23 mouse cellular contexts compared by ENCODE assay signal in genomic region chr16:23568369-23568958, GRCm38 (mm10). TPM values are rescaled to one million over a fixed set of nuclear protein-coding genes. Genes with fewer than 3 reads are reported as not detected.
A peak's percentile ranks its signal among the peaks of the same experiment; 100 is the strongest.
DNase-seq lines count a peak whose midpoint lies in the region; ATAC-seq lines count a peak whose summit lies in the region.
"Had no signal": no experiment of that assay in that cellular context is flagged by ENCODE, and none has a peak within 500 bp of the region (broad histone marks: within the 10 kb centered on the region; RNA-seq: fewer than 3 reads in every experiment).

No protein-coding gene starts in this region.

- no peak overlapping the region for H3K27ac ChIP-seq in forebrain, embryonic 16.5 days (ENCODE audit: low read length)
- H3K27ac ChIP-seq in forebrain, embryonic 11.5 days (ENCODE audit: low read depth, low read length) = no peak overlapping the region
- H3K27ac ChIP-seq: forebrain, embryonic 12.5 days; hindbrain, embryonic 15.5 days; midbrain, embryonic 15.5 days had no signal

- no peaks in the 10 kb centered on the region for H3K36me3 ChIP-seq in forebrain, embryonic 16.5 days (ENCODE audit: control insufficient read depth, insufficient read depth)
- no peaks in the 10 kb centered on the region for H3K36me3 ChIP-seq in forebrain, embryonic 11.5 days (ENCODE audit: control insufficient read depth, insufficient read depth, low read length)
- H3K36me3 ChIP-seq: forebrain, embryonic 12.5 days; hindbrain, embryonic 15.5 days; midbrain, embryonic 15.5 days had no signal

- H3K9me3 ChIP-seq in forebrain, embryonic 16.5 days (ENCODE audit: control insufficient read depth, low read length) = no peaks in the 10 kb centered on the region
- H3K9me3 ChIP-seq in forebrain, embryonic 11.5 days (ENCODE audit: control insufficient read depth, low read length) = no peaks in the 10 kb centered on the region
- H3K9me3 ChIP-seq: forebrain, embryonic 12.5 days; hindbrain, embryonic 15.5 days; midbrain, embryonic 15.5 days had no signal

- H3K4me2 ChIP-seq in forebrain, embryonic 16.5 days (ENCODE audit: low read length) = no peak overlapping the region
- no peak overlapping the region for H3K4me2 ChIP-seq in forebrain, embryonic 11.5 days (ENCODE audit: low read depth, low read length, severe bottlenecking)
- H3K4me2 ChIP-seq: forebrain, embryonic 12.5 days; hindbrain, embryonic 15.5 days; liver, embryonic 11.5 days; midbrain, embryonic 15.5 days had no signal

- no peak overlapping the region for H3K9ac ChIP-seq in forebrain, embryonic 16.5 days (replicated peaks; ENCODE audit: low read depth, low read length)
- no peak overlapping the region for H3K9ac ChIP-seq in forebrain, embryonic 11.5 days (ENCODE audit: low read length)
- H3K9ac ChIP-seq: forebrain, embryonic 12.5 days; hindbrain, embryonic 15.5 days; midbrain, embryonic 15.5 days had no signal

- peak; percentile 40; the same call in 1 of the 2 replicates for ATAC-seq in forebrain, embryonic 16.5 days
- no peak for ATAC-seq in forebrain, embryonic 11.5 days (replicated peaks; ENCODE audit: low FRiP score)
- ATAC-seq: activated CD4-positive, CD25-positive, alpha-beta regulatory T cell, adult 4 months; CD4-positive, CD25-positive, alpha-beta regulatory T cell, adult 4 months; midbrain, embryonic 15.5 days had no signal

- no peak overlapping the region for H3K4me3 ChIP-seq in forebrain, embryonic 16.5 days (replicated peaks; ENCODE audit: low read length)
- no peak overlapping the region for H3K4me3 ChIP-seq in forebrain, embryonic 11.5 days (ENCODE audit: low read depth, low read length)
- H3K4me3 ChIP-seq: forebrain, embryonic 12.5 days; hindbrain, embryonic 15.5 days; megakaryocyte, embryonic 14.5 days; midbrain, embryonic 15.5 days had no signal

- WGBS in forebrain, embryonic 16.5 days = 54% methylated on average over 4 of the region's 4 CpGs
- WGBS in forebrain, embryonic 11.5 days = 83% methylated on average over 4 of the region's 4 CpGs

- no peaks in the 10 kb centered on the region for H3K4me1 ChIP-seq in forebrain, embryonic 16.5 days (replicated peaks; ENCODE audit: control insufficient read depth, insufficient read depth, low read length)
- no peaks in the 10 kb centered on the region for H3K4me1 ChIP-seq in forebrain, embryonic 11.5 days (replicated peaks; ENCODE audit: control insufficient read depth, insufficient read depth, low read length)
- H3K4me1 ChIP-seq: forebrain, embryonic 12.5 days; megakaryocyte, embryonic 14.5 days; midbrain, embryonic 15.5 days had no signal

- no peaks in the 10 kb centered on the region for H3K27me3 ChIP-seq in forebrain, embryonic 16.5 days (replicated peaks; ENCODE audit: control insufficient read depth, insufficient read depth, low read length)
- H3K27me3 ChIP-seq in forebrain, embryonic 11.5 days (ENCODE audit: control insufficient read depth, insufficient read depth, low read length) = no peaks in the 10 kb centered on the region
- H3K27me3 ChIP-seq: forebrain, embryonic 12.5 days; hindbrain, embryonic 15.5 days; megakaryocyte, embryonic 14.5 days; midbrain, embryonic 15.5 days had no signal

- DNase-seq in adrenal gland, adult 8-10 months = peak; percentile 6
- no peak for DNase-seq in adrenal gland, adult 18-20 months (ENCODE audit: low spot score in 2 of 2)
- no peak for DNase-seq in forebrain, embryonic 11.5 days (ENCODE audit: low spot score)
- peak; percentile 12 for DNase-seq in kidney, postnatal 14 days
- no peak for DNase-seq in kidney, postnatal 36 days
- peak; percentile 10 to 11 for DNase-seq in adrenal gland, postnatal 36 days
- no peak for DNase-seq in right cerebral cortex, adult 2 months (ENCODE audit: low spot score in 2 of 2)
- DNase-seq: cerebellum, adult 8-10 months; gastrocnemius, postnatal 36 days; kidney, adult 11 months; kidney, postnatal 10 days; lung, adult 2 months; right cerebral cortex, adult 18-20 months; thymus, postnatal 14 days had no signal

RNA-seq across cellular contexts. Expression of gene Masp1, which starts 47.8 kb away (rescaled TPM):
- total RNA-seq in adrenal gland, adult 8-10 months (2022) = 100 to 1,000 TPM in 2 of 4 experiments, 10 to 100 TPM in 1, 1 to 10 TPM in 1; 5.1 to 115 (median 61.8) TPM
- total RNA-seq in adrenal gland, adult 18-20 months (2021) = 100 to 1,000 TPM in 1 of 2 experiments, 1 to 10 TPM in 1; 3.3 to 158 TPM
- polyA plus RNA-seq in forebrain, embryonic 16.5 days (2015; fragmentation: Nextera tagmentation; extraction: Ambion mirVana) = 46.1 and 51.3 TPM in 2 replicates
- polyA plus RNA-seq in forebrain, embryonic 11.5 days (2014; fragmentation: Nextera tagmentation; extraction: Ambion mirVana) = 19.5 and 22.7 TPM in 2 replicates
- total RNA-seq in adrenal gland, postnatal 36 days (2021) = 100 to 1,000 TPM in 1 of 2 experiments, 10 to 100 TPM in 1; 62.4 to 152 TPM
- total RNA-seq: common myeloid progenitor, adult 5-6 weeks had no signal
- polyA plus RNA-seq: activated CD4-positive, CD25-positive, alpha-beta regulatory T cell, adult 4 months; CD4-positive, CD25-positive, alpha-beta regulatory T cell, adult 4 months had no signal

RNA-seq across cellular contexts. Expression of gene Rtp4, which starts 48.4 kb away (rescaled TPM):
- 10 to 100 TPM in 2 of 4 experiments, 1 to 10 TPM in 2; 8.4 to 11.8 (median 9.9) TPM for total RNA-seq in adrenal gland, adult 8-10 months (2022)
- total RNA-seq in adrenal gland, adult 18-20 months (2021) = 10 to 100 TPM in 1 of 2 experiments, 1 to 10 TPM in 1; 9.3 to 10.8 TPM
- polyA plus RNA-seq in forebrain, embryonic 16.5 days (2015; fragmentation: Nextera tagmentation; extraction: Ambion mirVana) = 3.0 and 4.1 TPM in 2 replicates
- 1.7 and 2.2 TPM in 2 replicates for polyA plus RNA-seq in forebrain, embryonic 11.5 days (2014; fragmentation: Nextera tagmentation; extraction: Ambion mirVana)
- total RNA-seq in adrenal gland, postnatal 36 days (2021) = 10 to 100 TPM; 16.6 to 19.8 TPM

Comparison
In these comparisons a context has a peak if more than half of its experiments do, and no peak if none do; other contexts are left out.
1. DNase-seq: peak in adrenal gland, adult 8-10 months (single experiment), kidney, postnatal 14 days (single experiment) and adrenal gland, postnatal 36 days (2 of 2); none in adrenal gland, adult 18-20 months (0 of 2), forebrain, embryonic 11.5 days (single experiment), kidney, postnatal 36 days (0 of 2) and right cerebral cortex, adult 2 months (0 of 2).